Mouse (Mus musculus) right cerebral cortex, postnatal 4 days (tissue): ENCODE measurements at regions not wholly inside any gene's neighbourhood (a gene's known extent, or its start where the extent isn't known, plus 50 kb on each side); places are given as distances from the start of the nearest gene placed in this dataset.

Experiments used
- DNase-seq: peaks from one replicate; pipeline ENCODE4 v3.0.0-alpha.2; 2022

GRCm38 (mm10) chr15:67725239-67725638 is 1224.5 kb upstream of the Lrrc6 start:
- no peak for DNase-seq

- DNase-seq: no peak
These were observed 1213.5 kb upstream of the Lrrc6 start for GRCm38 (mm10) chr15:67714203-67714602.

GRCm38 (mm10) chr15:67686140-67686539 is 1185.4 kb upstream of the Lrrc6 start:
- no peak for DNase-seq

- no peak for DNase-seq
These were observed 1172.6 kb upstream of the Lrrc6 start for GRCm38 (mm10) chr15:67673276-67673675.

- no peak for DNase-seq
These were observed 1135.4 kb upstream of the Lrrc6 start for GRCm38 (mm10) chr15:67636155-67636554.

- no peak for DNase-seq
These were observed 1126.1 kb upstream of the Lrrc6 start for GRCm38 (mm10) chr15:67626704-67627287.

GRCm38 (mm10) chr15:67611896-67612295 is 1111.2 kb upstream of the Lrrc6 start:
- no peak for DNase-seq

GRCm38 (mm10) chr15:67598426-67598825 is 1097.7 kb upstream of the Lrrc6 start:
- DNase-seq: no peak

GRCm38 (mm10) chr15:67576581-67576980 is 1075.9 kb upstream of the Lrrc6 start:
- DNase-seq: no peak

GRCm38 (mm10) chr15:67571614-67572013 is 1070.9 kb upstream of the Lrrc6 start:
- no peak for DNase-seq

GRCm38 (mm10) chr15:67557304-67557703 is 1056.6 kb upstream of the Lrrc6 start:
- no peak for DNase-seq

GRCm38 (mm10) chr15:67551911-67552310 is 1051.2 kb upstream of the Lrrc6 start:
- DNase-seq: no peak

GRCm38 (mm10) chr15:67546896-67547400 is 1046.2 kb upstream of the Lrrc6 start:
- no peak for DNase-seq

GRCm38 (mm10) chr15:67545745-67546144 is 1045.0 kb upstream of the Lrrc6 start:
- DNase-seq: no peak

- DNase-seq: no peak
These were observed 1013.0 kb upstream of the Lrrc6 start for GRCm38 (mm10) chr15:67513722-67514121.

GRCm38 (mm10) chr15:67495001-67495658 is 994.4 kb upstream of the Lrrc6 start:
- no peak for DNase-seq

GRCm38 (mm10) chr15:67481733-67482132 is 981.0 kb upstream of the Lrrc6 start:
- DNase-seq: no peak

GRCm38 (mm10) chr15:67474325-67474724 is 973.6 kb upstream of the Lrrc6 start:
- no peak for DNase-seq

- DNase-seq: no peak
These were observed 972.3 kb upstream of the Lrrc6 start for GRCm38 (mm10) chr15:67472979-67473378.

GRCm38 (mm10) chr15:67471283-67471682 is 970.6 kb upstream of the Lrrc6 start:
- DNase-seq: no peak

- DNase-seq: no peak
These were observed 969.3 kb upstream of the Lrrc6 start for GRCm38 (mm10) chr15:67470036-67470435.

- DNase-seq: no peak
These were observed 967.0 kb upstream of the Lrrc6 start for GRCm38 (mm10) chr15:67467404-67468345.

- DNase-seq: no peak
These were observed 962.2 kb upstream of the Lrrc6 start for GRCm38 (mm10) chr15:67462863-67463262.

- DNase-seq: no peak
These were observed 959.7 kb upstream of the Lrrc6 start for GRCm38 (mm10) chr15:67460384-67460783.
